Mouse (Mus musculus): ENCODE results near the gene Dusp1.

- TF ChIP-seq HCFC1 (IDR thresholded peaks at IDR 0.05; ENCODE audit: low read depth, low read length): no peak
- no peak for TF ChIP-seq MYC (IDR thresholded peaks at IDR 0.05; ENCODE audit: low read depth, low read length)
- TF ChIP-seq ZC3H11A (IDR thresholded peaks at IDR 0.05; ENCODE audit: low read depth, low read length): no peak
- TF ChIP-seq ZNF384 (IDR thresholded peaks at IDR 0.05; ENCODE audit: low read depth, low read length): no peak
- TF ChIP-seq POLR2A (IDR thresholded peaks at IDR 0.05; ENCODE audit: low read depth, low read length): no peak
- no peak for TF ChIP-seq USF2 (conservative IDR thresholded peaks at IDR 0.05; ENCODE audit: low read depth, low read length)
- TF ChIP-seq CTCF (conservative IDR thresholded peaks at IDR 0.05 in 1 of 2, IDR thresholded peaks at IDR 0.05 in 1 of 2; ENCODE audit: low read depth in 2 of 2, low read length in 2 of 2): no peak
- TF ChIP-seq NRF1 (IDR thresholded peaks at IDR 0.05; ENCODE audit: low read depth, low read length): no peak
- TF ChIP-seq RAD21 (IDR thresholded peaks at IDR 0.05; ENCODE audit: low read depth, low read length): no peak
- TF ChIP-seq ZKSCAN1 (IDR thresholded peaks at IDR 0.05; ENCODE audit: borderline replicate concordance, low read depth, low read length): no peak
- no peak for TF ChIP-seq EP300 (IDR thresholded peaks at IDR 0.05; ENCODE audit: low read length)
These were observed 30.6 kb upstream of the Dusp1 start for GRCm38 (mm10) chr17:26592510-26592909.
